Mouse (Mus musculus): ENCODE data around the gene Trpv2.
"Not testable (repeated sequence)": the region's sequence is repeated elsewhere in the genome, so short reads cannot be mapped to it uniquely, and the experiment has no call there.

The Trpv2 gene

DNA sequence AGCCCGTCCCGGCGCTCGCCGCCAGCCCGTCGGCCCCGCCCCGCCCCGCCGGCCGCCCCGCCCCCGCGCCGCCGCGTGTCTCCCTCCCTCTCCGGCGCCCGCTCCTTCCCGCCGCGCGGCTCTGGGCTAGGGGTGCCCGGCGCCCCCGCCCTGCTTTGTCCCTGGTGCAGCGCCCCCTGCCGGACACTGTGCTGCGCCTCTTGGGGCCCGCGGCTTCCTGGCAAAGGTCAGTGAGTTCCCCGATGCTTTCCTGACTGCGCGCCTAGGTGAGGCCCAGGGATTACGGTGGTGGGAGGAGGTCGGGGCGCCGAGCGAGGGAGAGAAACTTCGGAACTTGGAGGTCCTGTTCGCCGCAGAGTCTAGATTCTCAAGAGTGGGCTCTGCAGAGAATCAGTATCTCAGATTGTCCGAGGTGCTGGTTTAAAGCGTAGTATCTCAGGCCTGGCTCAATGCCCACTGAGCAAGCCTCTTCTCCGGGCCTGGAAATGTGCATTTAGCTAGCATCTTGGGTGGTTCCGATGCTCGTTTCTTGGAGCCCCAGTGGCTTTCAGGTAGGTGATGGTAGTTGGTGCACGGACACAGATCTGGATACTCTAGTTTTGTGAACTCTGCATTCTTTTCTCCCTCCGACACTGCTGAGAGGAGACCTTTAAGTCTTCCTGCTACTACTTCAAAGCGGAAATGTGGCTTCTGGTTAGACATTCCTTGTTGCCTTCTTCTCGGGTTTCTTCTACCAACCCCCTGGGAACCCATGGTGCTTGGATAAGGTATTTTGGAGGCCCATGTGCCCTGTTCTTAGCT lies 74.5 kb downstream of the Trpv2 start, which contains the start of gene Mmgt2:
Gene Mmgt2 (plus strand): TSS at position 74 of the 801 bp plus-strand sequence.
- DNase-seq (ENCODE audit: low spot score in 2 of 2) = peak; percentile 92 to 94

DNA sequence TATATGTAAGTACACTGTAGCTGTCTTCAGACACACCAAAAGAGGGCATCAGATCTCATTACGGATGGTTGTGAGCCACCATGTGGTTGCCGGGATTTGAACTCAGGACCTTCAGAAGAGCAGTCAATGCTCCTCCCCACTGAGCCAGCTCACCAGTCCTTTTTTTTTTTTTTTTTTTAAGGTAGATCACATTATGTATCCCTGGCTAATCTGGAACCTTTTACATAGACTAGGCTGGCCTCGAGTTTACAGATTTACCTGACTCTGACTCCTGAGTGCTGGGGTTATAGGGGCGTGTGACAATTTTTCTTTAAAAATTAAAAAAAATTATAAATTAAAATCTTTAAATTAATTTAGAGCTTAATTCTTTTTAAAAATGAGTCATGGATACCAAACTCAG lies 75.5 kb downstream of the Trpv2 start:
- not testable (repeated sequence) for DNase-seq (ENCODE audit: low spot score in 2 of 2)

All from urinary bladder, adult 18-20 months (tissue).